Mouse (Mus musculus) G1E (cell line): ENCODE data around the gene Acot6. TPM values are rescaled to one million over a fixed set of nuclear protein-coding genes. Genes with fewer than 3 reads are reported as not detected.

ENCODE experiments used
- ATAC-seq: 2 replicates; pipeline ENCODE4 v1.8.0; 2016; ENCODE audit warnings: mild to moderate bottlenecking; ENCODE audit not compliant: insufficient number of reproducible peaks, poor library complexity, low FRiP score, severe bottlenecking; ENCODE audit errors: extremely low read depth
- DNase-seq: peaks from one replicate; pipeline ENCODE4 v3.0.0; 2012; ENCODE audit warnings: low spot score
- H3K27me3 ChIP-seq: 2 replicates; pipeline ENCODE4 v1.6.1; 2012; ENCODE audit warnings: mild to moderate bottlenecking, low read length, inconsistent platforms; ENCODE audit not compliant: insufficient read depth
- H3K36me3 ChIP-seq: replicated peaks from 2 replicates; pipeline ENCODE3; 2012; ENCODE audit warnings: mild to moderate bottlenecking, inconsistent platforms
- H3K4me1 ChIP-seq: 2 replicates; pipeline ENCODE4 v1.6.1; 2012; ENCODE audit warnings: low read depth, low read length, inconsistent platforms, mixed read lengths; ENCODE audit not compliant: insufficient read depth
- H3K4me3 ChIP-seq: 2 replicates; pipeline ENCODE4 v1.5.1; 2012; ENCODE audit warnings: low read depth, mild to moderate bottlenecking, inconsistent platforms, low read length, moderate library complexity, mixed read lengths
- H3K9me3 ChIP-seq: replicated peaks from 2 replicates; pipeline ENCODE4 v1.6.1; 2012; ENCODE audit warnings: inconsistent platforms
- CTCF ChIP-seq: IDR thresholded peaks from 2 replicates; pipeline ENCODE4 v1.5.1; 2012; ENCODE audit warnings: low read depth, low read length, inconsistent platforms, mixed read lengths
- GATA1 ChIP-seq: IDR thresholded peaks from 2 replicates; pipeline ENCODE4 v1.6.1; 2012; ENCODE audit warnings: borderline replicate concordance, low read length, inconsistent platforms, mixed read lengths
- GATA2 ChIP-seq: IDR thresholded peaks from 2 replicates; pipeline ENCODE4 v1.6.1; 2012; ENCODE audit warnings: low read depth, low read length, inconsistent platforms, borderline replicate concordance
- POLR2AphosphoS5 ChIP-seq: IDR thresholded peaks from 2 replicates; pipeline ENCODE4 v1.6.1; 2012; ENCODE audit warnings: low read depth, low read length, inconsistent platforms; ENCODE audit not compliant: insufficient replicate concordance
- TAL1 ChIP-seq: conservative IDR thresholded peaks from 2 replicates; pipeline ENCODE4 v1.6.1; 2012; ENCODE audit warnings: low read depth, low read length, inconsistent platforms, mixed read lengths
- polyA plus RNA-seq: library from polyadenylated mRNA; stranded (reverse); fragments of >175 nt; gene quantifications from 2 replicates; pipeline ENCODE4 v1.2.3, GENCODE M21; 2012
- total RNA-seq, 2 experiments: library from RNA; stranded (forward) in 1 of 2; stranded (reverse) in 1 of 2; fragments of 200-1000 nt in 1 of 2; fragments of >200 nt in 1 of 2; fragmentation: Nextera tagmentation in 1 of 2; gene quantifications; 2 replicates each; pipeline ENCODE4 v1.2.3; 2014 to 2017

The Acot6 gene
- total and polyA plus RNA-seq, 3 experiments, result 0.33 TPM; not detected in 2

GRCm38 (mm10) chr12:84113676-84114075 lies 13.2 kb downstream of the Acot6 start:
- H3K4me3 ChIP-seq, result no peak overlapping the region
- no peaks in the 10 kb centered on the region for H3K36me3 ChIP-seq
- TF ChIP-seq POLR2AphosphoS5 (no peak), CTCF (no peak), TAL1 (no peak), GATA1 (no peak), GATA2 (no peak)
- no peak for ATAC-seq
- peaks cover 3% of the 10 kb centered on the region for H3K4me1 ChIP-seq
- DNase-seq, result no peak
- H3K9me3 ChIP-seq, result no peaks in the 10 kb centered on the region
- H3K27me3 ChIP-seq, result peaks cover 18% of the 10 kb centered on the region

- no peaks in the 10 kb centered on the region for H3K36me3 ChIP-seq
- H3K4me3 ChIP-seq, result peak within 1 kb of the TSS; percentile 43; the same call in 1 of the 2 replicates
- peak; percentile 14 for DNase-seq
- H3K9me3 ChIP-seq, result no peaks in the 10 kb centered on the region
- TF ChIP-seq GATA1 (no peak), POLR2AphosphoS5 (no peak), GATA2 (no peak), TAL1 (no peak), CTCF (no peak)
- H3K4me1 ChIP-seq, result peaks cover 3% of the 10 kb centered on the region
- H3K27me3 ChIP-seq, result peaks cover 21% of the 10 kb centered on the region
- ATAC-seq, result no peak
Measured at GRCm38 (mm10) chr12:84114153-84114994, 13.9 kb downstream of the Acot6 start, which contains the start of gene Dnal1. Gene Dnal1, plus strand, starts transcription at chr12:84114366.

- Histone ChIP-seq H3K27me3 (peaks cover 17% of the 10 kb centered on the region), H3K9me3 (no peaks in the 10 kb centered on the region), H3K36me3 (no peaks in the 10 kb centered on the region), H3K4me3 (no peak overlapping the region), H3K4me1 (no peaks in the 10 kb centered on the region; the same call in 1 of the 2 replicates)
- DNase-seq (no peak), ATAC-seq (no peak)
- no peak for TF ChIP-seq TAL1
- TF ChIP-seq POLR2AphosphoS5, result no peak
- TF ChIP-seq CTCF, result no peak
- no peak for TF ChIP-seq GATA2
- TF ChIP-seq GATA1, result no peak
Measured at GRCm38 (mm10) chr12:84119584-84119983, 19.1 kb downstream of the Acot6 start.

- Histone ChIP-seq H3K9me3 (no peaks in the 10 kb centered on the region), H3K36me3 (no peaks in the 10 kb centered on the region), H3K4me3 (no peak overlapping the region), H3K4me1 (peaks cover 10% of the 10 kb centered on the region), H3K27me3 (peaks cover 34% of the 10 kb centered on the region)
- TF ChIP-seq GATA1 (no peak), POLR2AphosphoS5 (no peak), TAL1 (no peak), GATA2 (no peak), CTCF (no peak)
- no peak for DNase-seq
- ATAC-seq, result no peak
Measured at GRCm38 (mm10) chr12:84125892-84126291, 25.4 kb downstream of the Acot6 start.

- Histone ChIP-seq H3K27me3 (peaks cover 33% of the 10 kb centered on the region), H3K4me1 (peaks cover 10% of the 10 kb centered on the region), H3K9me3 (no peaks in the 10 kb centered on the region), H3K36me3 (no peaks in the 10 kb centered on the region), H3K4me3 (no peak overlapping the region)
- DNase-seq (no peak), ATAC-seq (no peak)
- TF ChIP-seq GATA1 (no peak), POLR2AphosphoS5 (no peak), CTCF (no peak), TAL1 (no peak), GATA2 (no peak)
Measured at GRCm38 (mm10) chr12:84126899-84127298, 26.4 kb downstream of the Acot6 start.

GRCm38 (mm10) chr12:84128576-84128975 lies 28.1 kb downstream of the Acot6 start:
- no peak for TF ChIP-seq GATA2
- no peak for TF ChIP-seq POLR2AphosphoS5
- no peak for TF ChIP-seq CTCF
- no peak for TF ChIP-seq TAL1
- no peak for TF ChIP-seq GATA1
- Histone ChIP-seq H3K9me3 (no peaks in the 10 kb centered on the region), H3K4me1 (peaks cover 10% of the 10 kb centered on the region), H3K36me3 (no peaks in the 10 kb centered on the region), H3K27me3 (peaks cover 30% of the 10 kb centered on the region), H3K4me3 (no peak overlapping the region)
- no peak for DNase-seq
- no peak for ATAC-seq
